Mouse (Mus musculus): ENCODE results near the gene Anapc10.
A peak's percentile ranks its signal among the peaks of the same experiment; 100 is the strongest.

DNA sequence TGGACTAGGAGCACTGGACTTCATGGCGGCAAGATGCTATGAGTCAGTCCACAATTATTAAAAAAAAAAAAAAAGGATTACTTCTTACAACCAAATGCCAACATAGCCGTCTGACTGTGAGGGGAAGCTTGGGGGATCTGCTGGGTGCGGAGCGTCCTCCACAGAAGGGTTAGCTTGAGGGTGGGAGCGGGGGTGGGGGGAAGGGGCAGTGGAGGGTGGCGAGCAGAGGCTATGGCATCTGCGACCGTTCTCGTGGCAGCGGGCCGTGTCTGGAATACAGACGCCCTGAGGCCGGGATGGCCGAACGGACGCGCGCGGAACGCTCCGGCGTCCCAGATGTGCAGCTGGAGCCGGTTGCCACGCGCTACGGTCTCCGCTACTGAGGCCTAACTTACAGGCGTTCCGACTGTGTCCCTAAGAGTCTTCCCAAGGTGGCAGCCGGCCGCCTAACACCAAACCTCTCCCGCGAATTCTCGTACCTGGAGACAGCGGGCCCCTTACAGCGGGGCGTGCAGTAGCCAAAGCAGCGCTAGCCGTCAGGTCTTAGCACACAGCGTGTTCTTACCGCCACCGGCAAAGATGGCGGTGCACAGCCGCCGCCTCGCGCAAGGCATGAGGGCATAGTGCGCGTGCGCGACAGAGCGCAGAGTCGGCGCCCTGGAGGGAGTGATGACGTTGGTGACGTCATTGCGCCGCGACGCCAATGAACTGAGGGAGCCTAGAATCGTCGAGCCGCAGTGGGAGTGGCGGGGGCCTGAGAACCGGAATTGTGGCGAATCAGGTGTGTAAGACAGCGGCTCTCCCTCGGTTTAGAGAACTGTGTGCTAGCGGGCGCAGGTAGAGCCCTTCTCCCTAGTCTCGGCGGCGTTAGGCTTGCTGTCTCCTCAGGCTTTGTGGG, at the start of gene Anapc10, which contains the start of gene Abce1:
- TF ChIP-seq POLR2A (IDR thresholded peaks at IDR 0.05; ENCODE audit: extremely low read depth, insufficient read depth, low read length) (peak; percentile 74; the same call in 1 of the 2 replicates), CTCF (IDR thresholded peaks at IDR 0.05; ENCODE audit: extremely low read depth, insufficient read depth, low read length) (no peak)
